Mouse (Mus musculus): Measurements from ENCODE around the gene Apol9b. TPM values are rescaled to one million over a fixed set of nuclear protein-coding genes. Genes with fewer than 3 reads are reported as not detected.

Apol9b gene
- total RNA-seq, 2 experiments from 2014 or later: 0.20 to 0.25 TPM

DNA sequence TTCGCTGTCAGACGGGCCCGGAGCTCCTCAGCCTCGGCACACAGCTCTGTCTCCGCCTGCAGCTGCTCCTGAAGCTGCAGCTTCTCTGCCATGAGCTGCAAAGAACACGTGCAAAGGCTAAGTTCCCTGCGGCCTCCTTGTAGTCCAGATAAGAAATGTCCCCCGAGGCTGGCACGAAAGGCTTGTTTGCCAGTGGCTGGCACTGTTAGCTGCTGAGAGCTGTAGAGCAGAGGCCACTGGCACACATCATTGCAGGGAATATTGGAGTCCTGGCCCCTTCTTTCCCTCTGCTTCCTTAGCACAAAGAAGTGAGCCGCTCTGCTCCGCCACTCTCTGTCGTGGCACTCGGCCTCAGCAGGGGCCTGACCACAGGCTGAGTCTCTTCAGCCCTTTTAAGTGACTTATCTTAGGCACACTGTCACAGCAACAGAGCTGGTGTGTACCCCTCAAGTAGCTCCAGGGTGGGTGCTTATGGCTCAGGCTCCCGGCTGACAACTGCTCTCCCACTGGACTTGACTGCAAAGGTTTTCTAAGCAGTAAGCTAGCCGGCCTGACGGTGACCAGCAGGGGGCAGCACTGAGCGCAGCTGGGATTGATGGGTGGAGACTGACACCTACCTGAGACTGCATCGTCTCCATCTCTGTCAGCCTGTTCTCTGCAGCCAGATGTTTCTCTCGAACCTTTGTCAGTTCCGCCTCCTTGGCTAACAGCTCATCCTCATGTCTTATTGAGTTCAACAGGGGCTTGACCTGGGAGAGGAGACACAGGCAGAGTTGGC is 46.5 kb downstream of the Apol9b start:
- DNase-seq (ENCODE audit: low spot score in 2 of 2): peak; percentile 68 to 71

DNA sequence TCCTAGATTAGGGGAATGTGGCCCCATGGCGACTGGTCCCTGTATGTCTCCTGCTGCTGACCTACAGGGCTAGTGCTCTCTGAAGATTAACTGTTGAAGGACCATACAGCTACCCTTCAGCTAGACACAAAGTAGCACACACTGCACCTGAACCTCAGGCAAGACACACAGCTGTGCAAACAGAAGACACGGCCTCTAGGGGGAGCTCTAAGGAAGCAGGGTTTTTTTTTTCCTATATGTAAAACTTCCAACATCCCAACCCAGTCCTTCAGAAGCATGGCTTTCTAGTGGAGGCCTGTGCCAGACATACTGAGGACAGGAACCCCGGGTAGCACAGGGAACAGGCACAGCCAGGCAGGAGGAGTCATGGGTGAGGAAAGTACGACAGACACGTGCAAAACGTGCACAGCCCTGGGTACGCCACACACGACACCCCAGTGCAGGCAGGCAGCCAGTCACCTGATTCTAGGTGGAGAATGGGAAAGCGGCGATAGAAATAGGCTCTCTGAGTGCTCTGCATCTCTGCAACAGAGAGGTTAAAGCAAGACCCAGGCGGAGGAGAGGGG is 53.7 kb downstream of the Apol9b start:
- no peak for DNase-seq (ENCODE audit: low spot score in 2 of 2)

DNA sequence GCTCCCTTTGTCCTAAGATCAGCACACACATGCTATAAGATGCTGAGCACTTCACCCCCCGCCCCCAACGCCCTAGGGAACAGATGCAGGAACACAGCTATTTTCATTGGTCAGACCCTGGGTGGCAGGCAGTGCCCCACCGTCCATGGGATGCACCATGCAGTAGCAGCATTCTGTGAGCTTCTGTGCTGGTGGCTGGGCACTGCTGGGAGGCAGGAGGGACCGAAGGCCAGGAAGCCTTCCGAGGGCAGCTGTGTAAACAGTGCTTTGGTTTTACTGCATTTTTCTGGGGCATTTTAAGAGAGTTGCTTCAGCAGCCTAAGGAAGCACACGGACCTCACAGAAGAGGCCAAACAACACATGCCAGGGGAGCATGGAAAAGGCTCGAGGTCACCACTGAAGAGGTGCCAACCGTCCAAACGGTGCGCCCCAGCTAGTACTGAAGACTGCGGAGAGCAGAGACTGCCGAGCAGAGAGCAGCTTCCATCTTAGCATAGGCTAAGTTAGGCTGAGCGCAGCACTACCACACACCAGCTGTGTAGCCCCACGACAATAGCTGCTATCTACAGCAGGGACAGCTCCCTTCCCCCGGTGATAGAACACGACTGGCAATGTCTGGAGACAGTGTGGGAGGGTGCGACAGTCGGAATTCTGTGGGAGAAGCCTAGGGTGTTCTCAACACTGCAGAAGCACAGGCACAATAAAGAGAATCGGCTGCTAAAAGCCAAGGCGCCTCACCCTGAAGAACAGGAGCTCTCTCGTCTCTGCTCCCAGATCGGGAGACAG is 55.4 kb downstream of the Apol9b start:
- DNase-seq (ENCODE audit: low spot score in 2 of 2): no peak

DNA sequence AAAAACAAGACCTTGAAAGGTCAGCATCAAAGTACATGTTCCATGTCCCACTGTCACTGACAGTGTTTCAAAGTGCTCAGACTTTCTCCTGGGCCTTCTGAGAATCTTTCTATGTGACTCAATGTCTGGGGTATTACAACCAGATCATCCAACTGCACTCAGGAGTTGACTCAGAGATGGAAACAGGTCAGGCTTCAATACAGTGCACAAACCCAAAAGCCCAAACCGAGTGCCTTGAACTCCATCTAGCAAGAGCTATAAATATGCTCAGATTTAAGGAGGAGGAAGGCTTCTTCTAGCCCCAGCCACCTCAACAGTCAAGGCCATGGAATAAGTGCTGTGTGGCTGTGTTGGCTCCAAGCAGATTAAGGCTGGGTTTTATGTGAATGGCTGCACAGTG is 57.0 kb downstream of the Apol9b start:
- DNase-seq (ENCODE audit: low spot score in 2 of 2): no peak

Other genes starting within 250 kb of the Apol9b start
- gene Apol11a, start 220.8 kb upstream of the Apol9b start, total RNA-seq (2021): not detected
- not detected for gene Apol7c, start 195.7 kb upstream of the Apol9b start, total RNA-seq (2021)
- not detected for gene 1700025B11Rik, start 167.1 kb upstream of the Apol9b start, total RNA-seq (2021)
- under 1 TPM in 1 of 2 experiments, not detected in 1; 0.14 TPM for gene Apol10b, start 132.9 kb upstream of the Apol9b start, total RNA-seq (2021)
- gene Gm36245, start 129.8 kb upstream of the Apol9b start, total RNA-seq (2021): not detected
- under 1 TPM; 0.59 to 0.90 TPM for gene Apol11b, start 85.8 kb upstream of the Apol9b start, total RNA-seq (2021)
- under 1 TPM in 1 of 2 experiments, not detected in 1; 0.14 TPM for gene Apol7e, start 30.2 kb upstream of the Apol9b start, total RNA-seq (2021)
- 1 to 10 TPM; 1.7 to 4.8 TPM for gene Apol8, start 28.0 kb downstream of the Apol9b start, total RNA-seq (2021)
- 100 to 1,000 TPM; 251 to 311 TPM for gene Myh9, start 113.1 kb downstream of the Apol9b start, total RNA-seq (2021)
- gene Txn2, start 200.0 kb downstream of the Apol9b start, total RNA-seq (2021): 100 to 1,000 TPM; 271 to 275 TPM
- gene Foxred2, start 227.7 kb downstream of the Apol9b start, total RNA-seq (2021): 1 to 10 TPM; 4.9 to 5.2 TPM
- 100 to 1,000 TPM; 214 to 215 TPM for gene Eif3d, start 241.8 kb downstream of the Apol9b start, total RNA-seq (2021)

All from adrenal gland, postnatal 4 days (tissue).